Mouse (Mus musculus): ENCODE data around the gene 1110017D15Rik.

The 1110017D15Rik gene

GRCm38 (mm10) chr4:41517233-41517632 is at the start of gene 1110017D15Rik:
TSS of gene 1110017D15Rik (minus strand) at chr4:41517333.
- DNase-seq (ENCODE audit: low read depth, low spot score): no peak

DNA sequence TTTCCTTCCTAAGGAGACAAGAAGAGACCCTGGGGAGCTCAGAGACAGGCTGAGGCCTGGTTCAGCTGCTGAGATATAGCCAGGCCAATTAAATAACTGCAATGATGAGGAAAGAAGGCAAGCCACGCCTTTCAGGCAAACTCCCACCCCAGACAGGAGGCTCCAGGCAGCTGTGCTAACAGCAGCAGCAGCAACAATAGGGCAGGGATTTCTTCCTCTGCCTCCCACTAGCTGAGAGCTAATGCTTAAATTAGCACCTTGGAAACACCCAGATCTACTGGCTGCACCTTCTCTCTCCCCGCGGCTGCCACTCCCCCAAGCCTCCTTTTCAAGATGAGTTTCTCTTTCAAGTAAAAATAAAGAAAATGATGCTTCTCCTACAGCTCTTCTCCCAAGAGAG is 49.0 kb upstream of the 1110017D15Rik start:
- DNase-seq (ENCODE audit: low read depth, low spot score): no peak

- no peak for DNase-seq (ENCODE audit: low read depth, low spot score)
Measured at GRCm38 (mm10) chr4:41563297-41563696, 46.2 kb upstream of the 1110017D15Rik start.

DNA sequence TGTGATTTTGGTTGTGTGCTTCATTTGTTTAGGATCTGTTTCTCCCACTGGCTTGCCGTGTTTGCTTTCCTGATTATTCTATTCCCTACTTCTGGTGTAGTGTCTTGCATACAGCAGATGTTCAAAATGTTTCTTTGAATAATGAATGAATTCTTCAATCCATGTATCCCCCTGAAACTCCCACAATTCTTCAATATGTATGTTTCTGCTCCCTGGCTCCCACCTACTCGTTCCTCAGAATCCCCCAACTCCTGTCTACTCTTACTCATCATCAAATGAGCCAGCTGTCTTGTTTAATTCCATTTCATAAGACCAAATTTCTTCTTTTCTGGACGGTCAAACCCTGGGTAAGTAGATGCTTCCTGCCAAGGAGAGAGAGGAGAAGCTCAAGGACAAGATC is 40.0 kb upstream of the 1110017D15Rik start:
- DNase-seq (ENCODE audit: low read depth, low spot score): no peak

GRCm38 (mm10) chr4:41556311-41556953 is 39.3 kb upstream of the 1110017D15Rik start:
- DNase-seq (ENCODE audit: low read depth, low spot score): no peak

DNA sequence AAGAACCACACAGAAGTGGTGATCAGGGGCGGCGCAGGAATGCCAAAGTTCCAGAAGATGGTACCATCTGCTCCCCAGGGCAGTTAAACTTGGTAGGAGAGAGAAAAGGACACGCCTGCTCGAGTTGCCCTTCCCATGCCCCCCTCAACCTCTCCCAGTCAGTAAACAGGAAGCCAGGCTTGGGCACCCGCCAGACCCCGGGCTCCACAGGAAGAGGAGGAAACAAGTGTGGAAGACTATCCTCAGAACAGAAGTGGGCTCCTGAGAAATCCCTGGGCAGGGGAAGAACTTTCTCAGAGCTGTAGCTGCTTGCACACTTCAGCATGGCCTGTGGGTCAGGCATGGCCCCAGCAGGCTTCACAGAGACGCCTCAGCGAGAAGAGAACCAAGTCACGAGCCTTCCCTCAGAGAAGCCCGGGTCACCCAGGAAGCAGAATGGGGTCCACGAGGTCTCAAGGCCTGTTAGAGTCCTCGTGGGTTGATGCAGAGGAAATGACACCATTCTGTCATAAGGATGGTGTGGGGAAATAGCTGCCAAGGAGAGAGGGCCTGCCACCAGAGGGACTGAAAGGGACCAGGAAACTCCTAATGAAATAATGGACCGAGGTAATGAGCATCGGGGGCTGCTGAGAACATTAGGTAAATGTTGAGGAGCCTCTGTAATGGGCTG is 38.0 kb upstream of the 1110017D15Rik start:
- DNase-seq (ENCODE audit: low read depth, low spot score): no peak

- no peak for DNase-seq (ENCODE audit: low read depth, low spot score)
Measured at GRCm38 (mm10) chr4:41553116-41553515, 36.0 kb upstream of the 1110017D15Rik start.

GRCm38 (mm10) chr4:41552529-41552928 is 35.4 kb upstream of the 1110017D15Rik start:
- DNase-seq (ENCODE audit: low read depth, low spot score): peak; percentile 58

DNA sequence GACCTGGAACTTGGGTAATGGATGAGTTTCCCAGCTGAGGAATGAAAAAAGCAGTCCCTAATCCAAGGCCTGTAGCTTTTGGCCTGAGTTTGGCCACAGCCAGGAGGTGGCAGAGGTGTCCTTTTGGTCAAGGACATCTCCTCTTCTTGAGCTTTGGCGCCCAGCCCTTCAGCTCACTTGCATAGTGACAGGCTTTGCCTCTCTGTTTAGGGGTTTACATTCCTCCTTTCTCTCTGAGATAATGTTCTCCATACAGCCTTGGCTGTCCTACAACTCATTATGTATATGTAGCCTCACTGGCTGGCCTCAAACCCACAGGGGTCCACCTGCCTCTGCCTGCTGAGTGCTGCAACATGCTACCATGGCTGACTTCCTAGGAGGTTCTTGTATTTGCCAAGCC is 30.0 kb upstream of the 1110017D15Rik start:
- no peak for DNase-seq (ENCODE audit: low read depth, low spot score)

GRCm38 (mm10) chr4:41545985-41546384 is 28.9 kb upstream of the 1110017D15Rik start:
- DNase-seq (ENCODE audit: low read depth, low spot score): no peak

GRCm38 (mm10) chr4:41542136-41542535 is 25.0 kb upstream of the 1110017D15Rik start:
- DNase-seq (ENCODE audit: low read depth, low spot score): no peak

DNA sequence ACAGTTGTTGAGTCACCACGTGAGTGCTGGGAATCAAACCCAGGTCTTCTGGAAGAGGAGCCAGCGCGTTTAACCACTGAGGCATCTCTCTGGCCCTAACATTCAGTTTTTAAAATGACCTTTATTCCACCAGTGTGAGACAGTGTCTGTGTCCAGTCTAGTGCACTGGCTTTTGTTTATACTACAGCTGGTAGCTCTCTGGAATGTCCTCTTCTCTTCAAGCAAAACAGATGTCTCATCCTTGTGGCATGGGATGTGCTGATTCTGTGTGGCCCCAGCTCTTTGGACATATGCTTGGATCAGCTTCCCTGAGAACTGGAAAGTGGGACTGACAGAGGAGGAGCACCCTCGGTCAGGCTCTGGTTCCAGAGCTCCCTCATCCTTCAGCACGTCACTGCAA is 17.7 kb upstream of the 1110017D15Rik start:
- DNase-seq (ENCODE audit: low read depth, low spot score): no peak

- no peak for DNase-seq (ENCODE audit: low read depth, low spot score)
Measured at GRCm38 (mm10) chr4:41532420-41532819, 15.3 kb upstream of the 1110017D15Rik start.

DNA sequence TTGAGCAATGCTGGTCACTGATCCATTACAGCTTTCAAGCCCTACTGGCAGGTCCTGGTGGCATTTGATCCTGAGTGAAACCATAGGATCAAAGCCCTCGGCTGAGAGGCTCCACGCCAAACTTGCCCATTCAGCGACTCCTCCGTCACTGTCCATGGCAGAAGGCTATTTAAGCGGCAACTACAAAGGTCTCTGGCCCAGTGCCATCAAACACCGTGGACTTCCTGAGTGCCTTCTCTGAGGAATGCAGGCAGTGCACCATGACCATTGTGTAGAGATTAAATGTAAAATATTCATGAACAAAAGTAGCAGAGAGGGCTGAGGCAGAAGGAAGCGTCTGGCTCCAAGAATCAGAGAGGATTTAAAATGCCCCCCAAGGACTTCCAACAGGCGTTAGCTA is 10.9 kb upstream of the 1110017D15Rik start:
- no peak for DNase-seq (ENCODE audit: low read depth, low spot score)

- DNase-seq (ENCODE audit: low read depth, low spot score): no peak
Measured at GRCm38 (mm10) chr4:41527076-41527475, 9.9 kb upstream of the 1110017D15Rik start.

DNA sequence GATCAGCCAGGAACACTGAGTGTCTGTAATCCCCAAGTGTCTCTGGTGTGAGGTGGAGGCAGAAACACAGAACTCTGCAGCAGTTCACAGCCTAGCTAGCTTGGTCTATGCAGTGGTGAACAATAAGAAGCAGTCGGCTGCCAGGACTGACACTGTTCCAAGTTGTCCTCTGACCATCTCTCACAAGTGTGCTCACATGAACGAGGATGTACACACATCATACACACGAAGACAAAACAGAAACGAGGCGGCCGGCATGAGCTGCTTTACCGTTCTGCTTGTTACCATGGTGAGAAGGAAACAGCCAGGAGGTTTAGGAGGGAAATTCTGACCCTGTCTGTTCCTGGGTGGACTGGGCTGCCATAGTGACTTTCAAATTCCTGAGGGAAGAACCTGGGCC is 9.4 kb upstream of the 1110017D15Rik start:
- no peak for DNase-seq (ENCODE audit: low read depth, low spot score)

DNA sequence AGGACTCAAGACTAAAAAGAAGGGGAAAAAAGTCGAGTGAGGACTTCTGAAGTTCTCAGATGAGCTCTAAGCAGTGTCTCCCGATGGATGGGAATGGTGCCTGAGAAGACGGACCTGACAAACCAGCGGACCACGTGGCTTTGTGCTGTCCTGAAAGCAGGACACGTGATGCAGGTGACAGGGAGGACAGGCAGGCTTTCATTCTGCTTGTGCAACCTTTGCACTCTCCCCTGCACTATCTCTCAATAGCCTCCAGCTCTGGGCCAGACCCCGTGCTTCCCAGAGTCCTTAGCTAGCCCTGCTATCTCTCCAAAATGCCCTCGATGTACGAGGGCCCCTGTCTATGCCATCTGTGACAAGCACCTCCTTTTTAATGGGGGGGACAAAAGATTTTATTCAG is 7.7 kb upstream of the 1110017D15Rik start:
- DNase-seq (ENCODE audit: low read depth, low spot score): no peak

GRCm38 (mm10) chr4:41523839-41524238 is 6.7 kb upstream of the 1110017D15Rik start:
- no peak for DNase-seq (ENCODE audit: low read depth, low spot score)

GRCm38 (mm10) chr4:41522788-41523187 is 5.7 kb upstream of the 1110017D15Rik start:
- DNase-seq (ENCODE audit: low read depth, low spot score): no peak

DNA sequence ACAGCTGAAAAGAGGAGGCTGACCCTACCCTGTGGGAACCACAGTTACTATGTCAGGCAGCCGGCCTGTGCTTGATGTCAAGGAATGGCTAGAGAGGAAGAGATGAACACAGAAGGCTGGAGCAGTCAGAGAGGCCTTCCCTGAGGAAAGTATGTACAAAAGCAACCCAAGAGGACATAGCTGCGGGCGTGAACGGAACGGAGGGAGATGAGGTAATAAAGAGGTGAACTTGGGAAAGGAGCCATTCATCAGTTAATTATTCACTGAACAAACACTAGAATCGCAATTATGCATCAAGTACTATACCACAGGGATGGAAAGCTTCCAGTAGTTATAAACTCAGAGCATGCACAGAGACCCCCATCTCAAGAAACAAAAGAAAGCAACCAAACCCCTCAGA is 5.0 kb upstream of the 1110017D15Rik start:
- no peak for DNase-seq (ENCODE audit: low read depth, low spot score)

DNA sequence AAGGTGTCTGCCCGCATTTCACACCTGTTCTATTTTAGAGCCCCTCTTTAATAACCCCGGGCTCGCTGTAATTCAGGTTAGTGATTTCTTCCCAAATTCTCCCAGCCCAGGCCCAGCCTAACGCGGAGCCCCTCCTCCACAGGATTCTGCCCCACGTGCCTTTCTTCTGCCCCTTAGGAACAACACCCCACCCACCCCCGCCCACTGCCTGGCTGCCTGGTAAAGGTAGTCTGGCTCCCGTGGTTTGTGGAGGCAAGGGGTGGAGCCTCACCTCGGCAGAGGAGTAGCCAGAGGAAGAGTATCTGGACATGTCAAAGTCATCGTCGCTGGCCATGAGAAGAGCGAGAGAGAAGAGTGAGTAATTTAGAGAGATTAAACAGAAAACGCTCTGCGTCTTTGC is 3.5 kb upstream of the 1110017D15Rik start:
- no peak for DNase-seq (ENCODE audit: low read depth, low spot score)

DNA sequence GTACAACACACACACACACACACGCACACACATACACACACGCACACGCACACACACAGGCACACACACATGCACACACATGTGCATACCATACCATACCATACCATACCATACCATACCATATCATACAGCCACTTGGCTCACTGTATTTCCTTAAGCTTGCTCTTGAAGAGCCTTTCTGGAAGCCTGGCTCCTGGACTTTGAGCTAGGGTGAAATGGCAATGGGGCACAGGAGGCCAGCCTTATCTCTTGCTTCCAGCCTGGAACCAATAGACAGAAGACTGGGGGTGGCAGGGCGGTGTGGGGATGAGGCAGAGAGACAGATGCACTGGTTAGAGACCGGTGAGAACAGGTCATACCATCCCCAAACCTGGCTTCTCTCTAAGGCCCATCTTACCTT is 2.1 kb upstream of the 1110017D15Rik start:
- no peak for DNase-seq (ENCODE audit: low read depth, low spot score)

GRCm38 (mm10) chr4:41518349-41518748 is 1.2 kb upstream of the 1110017D15Rik start:
- DNase-seq (ENCODE audit: low read depth, low spot score): no peak
